Mouse (Mus musculus) limb, embryonic 14.5 days (tissue): Measurements from ENCODE around the gene Tssk3. TPM values are rescaled to one million over a fixed set of nuclear protein-coding genes. Genes with fewer than 3 reads are reported as not detected.

Experiments used
- ATAC-seq: fragments of 200-750 bp; cut with Nextera tagmentation; 2 replicates; pipeline ENCODE4 v1.8.0; 2017; ENCODE audit warnings: low read depth, moderate number of reproducible peaks, moderate TSS enrichment; ENCODE audit not compliant: low FRiP score
- DNase-seq: peaks from one replicate; pipeline ENCODE4 v3.0.0-alpha.2; 2015; ENCODE audit warnings: low spot score
- H3K27ac ChIP-seq: fragments of 300-500 bp; sonication (generic); replicated peaks from 2 replicates; pipeline ENCODE4 v1.5.1; 2014; ENCODE audit warnings: low read depth, mild to moderate bottlenecking, low read length, moderate library complexity, mixed read lengths
- H3K27me3 ChIP-seq: fragments of 300-500 bp; sonication (generic); 2 replicates; pipeline ENCODE4 v1.6.1; 2014; ENCODE audit warnings: low read length, mixed read lengths; ENCODE audit not compliant: control insufficient read depth, insufficient read depth
- H3K36me3 ChIP-seq: fragments of 300-500 bp; sonication (generic); 2 replicates; pipeline ENCODE4 v1.6.1; 2014; ENCODE audit warnings: mild to moderate bottlenecking, low read length, moderate library complexity, mixed read lengths; ENCODE audit not compliant: control insufficient read depth, insufficient read depth
- H3K4me1 ChIP-seq: fragments of 300-500 bp; sonication (generic); 2 replicates; pipeline ENCODE4 v1.6.1; 2014; ENCODE audit warnings: antibody characterized with exemption, low read length, mixed read lengths; ENCODE audit not compliant: control insufficient read depth, insufficient read depth
- H3K4me2 ChIP-seq: fragments of 300-500 bp; sonication (generic); replicated peaks from 2 replicates; pipeline ENCODE4 v1.6.1; 2014; ENCODE audit warnings: low read depth, mild to moderate bottlenecking, low read length, moderate library complexity; ENCODE audit not compliant: severe bottlenecking
- H3K4me3 ChIP-seq: fragments of 300-500 bp; sonication (generic); replicated peaks from 2 replicates; pipeline ENCODE4 v1.5.1; 2014; ENCODE audit warnings: low read length
- H3K9ac ChIP-seq: fragments of 300-500 bp; sonication (generic); 2 replicates; pipeline ENCODE4 v1.6.1; 2014; ENCODE audit warnings: mild to moderate bottlenecking, low read depth, low read length, moderate library complexity; ENCODE audit not compliant: severe bottlenecking
- H3K9me3 ChIP-seq: fragments of 300-500 bp; sonication (generic); 2 replicates; pipeline ENCODE4 v1.6.1; 2016; ENCODE audit warnings: low read length; ENCODE audit not compliant: control insufficient read depth
- POLR2A ChIP-seq: fragments of 200-500 bp; IDR thresholded peaks from 2 replicates; pipeline ENCODE4 v1.8.0; 2012; ENCODE audit warnings: inconsistent platforms, mild to moderate bottlenecking, moderate library complexity, borderline replicate concordance; ENCODE audit not compliant: insufficient read depth, insufficient read length; ENCODE audit errors: extremely low read depth
- WGBS: fragments of 180-500 bp; shearing (Covaris S2); extraction: QIAGEN DNeasy Blood & Tissue Kit; methylation state at CpG from one replicate; pipeline ENCODE4 v1.1.7; 2014; 5-methylcytosine and 5-hydroxymethylcytosine counted together
- polyA plus RNA-seq, 2 experiments: library from polyadenylated mRNA; depleted of rRNA in 1 of 2; stranded (reverse) in 1 of 2; unstranded in 1 of 2; fragments of >200 nt; fragmentation: Nextera tagmentation in 1 of 2; extraction: Ambion mirVana in 1 of 2; gene quantifications; 2 replicates each; pipeline versions ENCODE4 v1.2.1 to v1.2.3; 2012 to 2014

The Tssk3 gene
- polyA plus RNA-seq, 2 experiments = not detected

GRCm38 (mm10) chr4:129518519-129518918, 27.7 kb upstream of the Tssk3 start:
- Histone ChIP-seq H3K36me3 (peaks cover 74% of the 10 kb centered on the region), H3K4me1 (no peaks in the 10 kb centered on the region; the same call in 1 of the 2 replicates), H3K27me3 (no peaks in the 10 kb centered on the region), H3K4me2 (no peak overlapping the region), H3K9ac (no peak overlapping the region), H3K9me3 (no peaks in the 10 kb centered on the region), H3K4me3 (no peak overlapping the region), H3K27ac (no peak overlapping the region)
- no peak for DNase-seq
- no peak for ATAC-seq
- WGBS = 82% methylated on average over 8 of the region's 8 CpGs
- no peak for TF ChIP-seq POLR2A

DNA sequence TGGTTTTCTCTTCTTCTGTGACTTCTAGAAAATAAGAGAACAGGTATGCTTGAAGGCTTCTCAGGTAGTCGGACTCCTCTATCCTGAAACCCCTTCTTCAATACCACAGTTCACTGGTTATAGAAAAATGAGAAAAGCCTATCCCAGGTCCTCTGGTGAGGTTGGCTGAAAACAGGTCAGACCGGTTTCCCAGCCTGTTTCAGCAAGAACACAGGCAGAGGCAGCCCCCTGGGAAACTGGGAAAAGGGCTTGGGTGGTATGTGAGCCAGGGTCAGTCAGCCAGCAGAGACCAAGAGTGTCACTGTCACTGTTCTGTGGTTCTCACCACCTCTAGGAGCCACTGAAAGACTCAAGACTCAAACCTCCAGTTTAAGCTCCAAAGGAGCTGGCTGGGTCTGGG, 26.1 kb upstream of the Tssk3 start:
- peaks cover 6% of the 10 kb centered on the region; the same call in 1 of the 2 replicates for H3K4me1 ChIP-seq
- ATAC-seq (no peak), DNase-seq (no peak)
- TF ChIP-seq POLR2A = no peak
- H3K4me3 ChIP-seq = no peak overlapping the region
- H3K9ac ChIP-seq = no peak overlapping the region
- no peaks in the 10 kb centered on the region for H3K27me3 ChIP-seq
- H3K27ac ChIP-seq = 0 out of 2 replicates have a peak overlapping the region, but pooled peaks have one; percentile 38
- H3K36me3 ChIP-seq = peaks cover 58% of the 10 kb centered on the region
- H3K9me3 ChIP-seq = no peaks in the 10 kb centered on the region
- no peak overlapping the region for H3K4me2 ChIP-seq
- 28% methylated on average over 2 of the region's 2 CpGs for WGBS

GRCm38 (mm10) chr4:129514300-129514898, 23.6 kb upstream of the Tssk3 start:
- ATAC-seq = peak; percentile 41; the same call in 1 of the 2 replicates
- DNase-seq = peak; percentile 64
- Histone ChIP-seq H3K36me3 (peaks cover 40% of the 10 kb centered on the region), H3K4me1 (peaks cover 10% of the 10 kb centered on the region; the same call in 1 of the 2 replicates), H3K4me3 (peak overlapping the region; percentile 100), H3K9me3 (no peaks in the 10 kb centered on the region), H3K9ac (peak overlapping the region; percentile 100), H3K27me3 (no peaks in the 10 kb centered on the region), H3K27ac (peak overlapping the region; percentile 97), H3K4me2 (peak overlapping the region; percentile 67)
- under 1% methylated on average over 30 of the region's 35 CpGs for WGBS
- no peak for TF ChIP-seq POLR2A

DNA sequence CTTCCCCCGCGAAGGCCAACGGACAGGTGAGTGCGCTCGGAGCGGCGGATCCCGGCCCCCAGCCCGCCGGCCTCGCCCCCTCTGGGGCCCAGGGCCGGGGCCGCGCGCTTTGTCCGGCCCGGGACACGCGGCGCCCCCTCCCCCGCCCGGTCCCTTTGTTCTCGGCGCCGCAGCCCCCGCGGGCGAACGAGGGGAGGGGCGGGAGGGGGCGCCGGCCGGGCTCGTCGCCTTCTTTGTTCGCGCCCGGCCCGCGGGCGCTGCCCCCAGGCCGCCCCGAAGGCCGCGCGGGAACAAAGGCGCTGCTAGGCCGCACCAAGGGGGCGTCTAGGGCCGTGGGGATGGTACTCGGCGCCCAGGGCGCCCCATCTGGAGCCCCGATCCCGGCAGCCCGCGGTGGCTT, 23.1 kb upstream of the Tssk3 start:
- no peak for DNase-seq
- WGBS = 9% methylated on average over 10 of the region's 57 CpGs
- H3K27me3 ChIP-seq = no peaks in the 10 kb centered on the region

DNA sequence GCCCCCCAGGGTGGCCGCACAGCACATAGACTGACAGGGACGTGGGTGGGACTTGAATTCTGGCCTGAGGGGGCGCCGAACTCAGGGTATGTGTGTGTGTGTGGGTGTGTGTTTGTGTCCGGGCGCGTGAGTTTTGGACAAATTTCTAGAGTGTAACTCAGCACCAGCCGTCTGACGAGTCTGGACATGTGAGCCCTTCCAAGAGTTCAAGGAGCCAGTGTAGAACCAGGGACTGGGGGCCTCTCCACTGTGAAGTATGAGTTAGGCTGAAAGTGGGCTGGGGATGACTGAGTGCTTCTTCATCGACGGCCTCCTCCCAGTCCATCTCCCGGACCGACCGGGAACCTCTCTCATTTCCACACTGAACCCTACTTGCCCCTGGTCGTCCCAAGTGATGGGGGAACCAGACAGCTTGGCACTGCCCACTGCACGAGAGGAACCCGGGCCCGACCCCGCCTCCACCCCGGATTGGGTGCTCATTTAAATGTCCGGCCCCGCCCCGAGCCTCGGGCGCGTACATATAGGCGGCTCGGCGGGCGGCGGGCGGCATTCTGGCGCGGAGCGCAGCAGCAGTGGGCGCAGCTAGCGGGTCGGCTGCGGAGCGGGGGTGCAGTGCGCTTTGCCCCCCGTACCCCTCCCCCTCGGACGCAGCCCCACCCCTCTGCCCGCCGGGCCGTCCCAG, 22.4 kb upstream of the Tssk3 start, which contains the start of gene Marcksl1:
Marcksl1 (plus strand) TSS at position 496 of the 682 bp plus-strand sequence.
- peaks cover 31% of the 10 kb centered on the region for H3K36me3 ChIP-seq
- H3K27ac ChIP-seq = peak within 1 kb of the TSS; percentile 97
- no peaks in the 10 kb centered on the region for H3K9me3 ChIP-seq
- ATAC-seq = peak; percentile 90
- H3K4me2 ChIP-seq = peak within 1 kb of the TSS; percentile 67
- H3K9ac ChIP-seq = peak within 1 kb of the TSS; percentile 100
- 9% methylated on average over 28 of the region's 47 CpGs for WGBS
- H3K27me3 ChIP-seq = no peaks in the 10 kb centered on the region
- peak; percentile 94 for TF ChIP-seq POLR2A
- H3K4me3 ChIP-seq = peak within 1 kb of the TSS; percentile 100
- peak; percentile 90 for DNase-seq
- peaks cover 10% of the 10 kb centered on the region; the same call in 1 of the 2 replicates for H3K4me1 ChIP-seq

More for the DNA sequence above, 23.1 kb upstream of the Tssk3 start:
- peak overlapping the region; percentile 67 for H3K4me2 ChIP-seq
- H3K9ac ChIP-seq = peak overlapping the region; percentile 100
- no peak for TF ChIP-seq POLR2A
- H3K27ac ChIP-seq = peak overlapping the region; percentile 97
- no peaks in the 10 kb centered on the region for H3K9me3 ChIP-seq
- H3K36me3 ChIP-seq = peaks cover 38% of the 10 kb centered on the region
- ATAC-seq = peak; percentile 13
- peak overlapping the region; percentile 100 for H3K4me3 ChIP-seq
- peaks cover 10% of the 10 kb centered on the region; the same call in 1 of the 2 replicates for H3K4me1 ChIP-seq
